8 mouse cellular contexts compared by ENCODE assay signal in the genomic region with DNA sequence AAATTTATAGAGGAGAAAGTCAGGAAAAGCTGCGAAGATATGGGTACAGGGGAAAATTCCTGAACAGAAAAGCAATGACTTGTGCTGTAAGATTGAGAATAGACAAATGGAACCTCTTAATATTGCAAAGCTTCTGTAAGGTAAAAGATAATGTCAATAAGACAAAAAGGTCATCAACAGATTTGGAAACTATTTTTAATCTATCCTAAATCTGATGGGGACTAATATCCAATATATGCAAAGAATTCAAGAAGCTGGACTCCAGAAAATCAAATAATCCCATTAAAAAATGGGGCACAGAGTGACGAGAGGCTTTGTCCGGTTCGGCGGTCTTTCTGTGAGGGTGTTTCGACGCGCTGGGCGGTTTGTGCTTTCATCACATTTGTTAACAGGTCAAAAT. TPM values are rescaled to one million over a fixed set of nuclear protein-coding genes. Genes with fewer than 3 reads are reported as not detected.
DNase-seq lines count a peak whose midpoint lies in the region; ATAC-seq lines count a peak whose summit lies in the region.
"Not testable (repeated sequence)": the region's sequence is repeated elsewhere in the genome, so short reads cannot be mapped to it uniquely, and the experiment has no call there.

A gene (plus strand): TSS at position 301 of the 400 bp plus-strand sequence.

- WGBS in embryonic facial prominence, embryonic 15.5 days = 88% methylated on average over 9 of the region's 9 CpGs
- 91% methylated on average over 9 of the region's 9 CpGs for WGBS in heart, embryonic 10.5 days
- whole genome bisulfite sequencing in hindbrain, embryonic 15.5 days = 92% methylated on average over 9 of the region's 9 CpGs
- 93% methylated on average over 9 of the region's 9 CpGs for WGBS in limb, embryonic 12.5 days
- WGBS in midbrain, embryonic 12.5 days = 90% methylated on average over 9 of the region's 9 CpGs
- 95% methylated on average over 9 of the region's 9 CpGs for WGBS in stomach, embryonic 14.5 days

- not testable (repeated sequence) for H3K27me3 ChIP-seq in embryonic facial prominence, embryonic 15.5 days; heart, embryonic 10.5 days (ENCODE audit: insufficient read depth, poor library complexity, severe bottlenecking); hindbrain, embryonic 15.5 days; limb, embryonic 12.5 days; midbrain, embryonic 12.5 days; stomach, embryonic 14.5 days (ENCODE audit: control insufficient read depth, insufficient read depth, low read length)

- not testable (repeated sequence) for H3K4me3 ChIP-seq in embryonic facial prominence, embryonic 15.5 days (replicated peaks); heart, embryonic 10.5 days; hindbrain, embryonic 15.5 days; limb, embryonic 12.5 days (replicated peaks); midbrain, embryonic 12.5 days; stomach, embryonic 14.5 days (ENCODE audit: low read depth, low read length)

- H3K9ac ChIP-seq in embryonic facial prominence, embryonic 15.5 days; hindbrain, embryonic 15.5 days; limb, embryonic 12.5 days (replicated peaks); midbrain, embryonic 12.5 days (replicated peaks); stomach, embryonic 14.5 days (replicated peaks; ENCODE audit: low read depth, low read length): not testable (repeated sequence)

- not testable (repeated sequence) for DNase-seq in heart, embryonic 10.5 days (ENCODE audit: low spot score); layer of hippocampus, postnatal 14 days (ENCODE audit: low spot score in 2 of 2)

- H3K27ac ChIP-seq in embryonic facial prominence, embryonic 15.5 days (replicated peaks); heart, embryonic 10.5 days; hindbrain, embryonic 15.5 days (replicated peaks); limb, embryonic 12.5 days; midbrain, embryonic 12.5 days (replicated peaks); stomach, embryonic 14.5 days (ENCODE audit: low read length): not testable (repeated sequence)

- H3K9me3 ChIP-seq in embryonic facial prominence, embryonic 15.5 days (replicated peaks); heart, embryonic 10.5 days; hindbrain, embryonic 15.5 days; limb, embryonic 12.5 days; midbrain, embryonic 12.5 days; stomach, embryonic 14.5 days (ENCODE audit: control insufficient read depth, low read depth, low read length): not testable (repeated sequence)

- not testable (repeated sequence) for H3K4me1 ChIP-seq in embryonic facial prominence, embryonic 15.5 days; heart, embryonic 10.5 days; hindbrain, embryonic 15.5 days (replicated peaks); limb, embryonic 12.5 days (replicated peaks); midbrain, embryonic 12.5 days; stomach, embryonic 14.5 days (ENCODE audit: control insufficient read depth, insufficient read depth, low read length)

- not testable (repeated sequence) for ATAC-seq in activated CD4-positive, CD25-positive, alpha-beta regulatory T cell, adult 4 months; embryonic facial prominence, embryonic 15.5 days (ENCODE audit: insufficient number of reproducible peaks, low FRiP score, low TSS enrichment, low read depth); hindbrain, embryonic 15.5 days (ENCODE audit: low FRiP score, low read depth); limb, embryonic 12.5 days (ENCODE audit: insufficient number of reproducible peaks, insufficient read depth, low FRiP score, low TSS enrichment, low read depth); midbrain, embryonic 12.5 days (ENCODE audit: low FRiP score, low read depth); stomach, embryonic 14.5 days (ENCODE audit: insufficient number of reproducible peaks, insufficient read depth, low FRiP score, low read depth)

- not testable (repeated sequence) for H3K4me2 ChIP-seq in embryonic facial prominence, embryonic 15.5 days (replicated peaks); hindbrain, embryonic 15.5 days; limb, embryonic 12.5 days; midbrain, embryonic 12.5 days (replicated peaks); stomach, embryonic 14.5 days (replicated peaks; ENCODE audit: low read depth, low read length)

- not testable (repeated sequence) for H3K36me3 ChIP-seq in embryonic facial prominence, embryonic 15.5 days; heart, embryonic 10.5 days; hindbrain, embryonic 15.5 days; limb, embryonic 12.5 days; midbrain, embryonic 12.5 days; stomach, embryonic 14.5 days (ENCODE audit: control insufficient read depth, insufficient read depth, low read length)

RNA-seq across cellular contexts. Expression of the gene that starts here (rescaled TPM):
- polyA plus RNA-seq in activated CD4-positive, CD25-positive, alpha-beta regulatory T cell, adult 4 months (2017; shearing (Covaris generic)) = 100 to 1,000 TPM in 1 of 2 experiments, 10 to 100 TPM in 1; 27.4 to 385 TPM
- 11.7 and 17.0 TPM in 2 replicates for polyA plus RNA-seq in embryonic facial prominence, embryonic 15.5 days (2015; fragmentation: Nextera tagmentation; extraction: Ambion mirVana)
- 14.6 and 17.4 TPM in 2 replicates for polyA plus RNA-seq in heart, embryonic 10.5 days (2016; fragmentation: Nextera tagmentation; extraction: Ambion mirVana)
- polyA plus RNA-seq in hindbrain, embryonic 15.5 days (2015; fragmentation: Nextera tagmentation; extraction: Ambion mirVana) = 15.8 and 16.2 TPM in 2 replicates
- total RNA-seq in layer of hippocampus, postnatal 14 days (2021) = 10 to 100 TPM; 10.7 to 14.8 TPM
- polyA plus RNA-seq in limb, embryonic 12.5 days (2016; fragmentation: Nextera tagmentation; extraction: Ambion mirVana) = 14.4 and 19.4 TPM in 2 replicates
- polyA plus RNA-seq in midbrain, embryonic 12.5 days (2016; fragmentation: Nextera tagmentation; extraction: Ambion mirVana) = 18.6 and 20.3 TPM in 2 replicates
- 13.0 and 18.6 TPM in 2 replicates for polyA plus RNA-seq in stomach, embryonic 14.5 days (2014; fragmentation: Nextera tagmentation; extraction: Ambion mirVana)
